Mouse (Mus musculus): ENCODE measurements around the gene Snapc2. TPM values are rescaled to one million over a fixed set of nuclear protein-coding genes. Genes with fewer than 3 reads are reported as not detected.

Snapc2 gene
- polyA plus RNA-seq, 1 experiment from 2014 or later: 64.7 TPM

DNA sequence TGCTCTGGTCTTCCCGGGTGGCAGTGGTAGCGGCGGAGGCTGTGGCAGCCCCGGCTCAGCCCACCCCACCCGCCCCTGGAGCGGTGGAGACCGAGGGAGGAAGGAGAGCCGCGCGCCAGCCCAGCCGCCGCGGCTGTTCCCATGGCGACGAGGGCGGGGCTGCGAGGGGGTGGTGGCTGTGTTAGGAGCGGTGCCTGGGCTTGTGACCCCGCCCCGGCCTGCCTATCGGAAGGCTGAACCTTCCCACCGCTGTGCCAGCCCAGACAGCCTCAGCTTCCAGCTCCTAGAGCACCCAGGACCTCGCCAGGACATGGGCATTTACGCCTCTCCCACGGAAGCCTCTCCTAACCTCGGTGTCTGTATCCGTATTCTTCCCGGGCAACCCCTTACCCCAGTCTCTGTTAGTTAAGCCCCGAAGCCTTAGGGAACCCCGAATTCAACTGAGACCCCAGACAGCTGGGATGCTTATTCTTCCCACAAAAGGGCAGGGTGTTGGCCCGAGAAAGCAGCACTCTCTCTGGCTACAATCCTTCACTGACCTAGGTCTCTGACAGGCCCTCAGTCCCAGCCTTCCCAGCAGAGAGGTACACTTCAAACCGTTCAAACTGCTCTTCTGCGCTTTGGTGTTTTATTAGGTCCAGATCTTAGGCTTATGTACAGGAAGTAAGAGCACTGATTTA is 6.4 kb downstream of the Snapc2 start, which contains the start of gene Ctxn1:
Gene Ctxn1, minus strand, starts transcription at position 150 of the 680 bp plus-strand sequence.
- Histone ChIP-seq H3K9me3 (no peaks in the 10 kb centered on the region), H3K4me3 (peak within 1 kb of the TSS; percentile 93), H3K36me3 (replicated peaks) (peaks cover 86% of the 10 kb centered on the region), H3K27me3 (ENCODE audit: poor library complexity, severe bottlenecking) (no peaks in the 10 kb centered on the region), H3K27ac (peak within 1 kb of the TSS; percentile 98), H3K4me1 (peaks cover 39% of the 10 kb centered on the region)
- peak; percentile 96 for DNase-seq (ENCODE audit: extremely low spot score, low spot score)
- WGBS: 6% methylated on average over 30 of the region's 33 CpGs

DNA sequence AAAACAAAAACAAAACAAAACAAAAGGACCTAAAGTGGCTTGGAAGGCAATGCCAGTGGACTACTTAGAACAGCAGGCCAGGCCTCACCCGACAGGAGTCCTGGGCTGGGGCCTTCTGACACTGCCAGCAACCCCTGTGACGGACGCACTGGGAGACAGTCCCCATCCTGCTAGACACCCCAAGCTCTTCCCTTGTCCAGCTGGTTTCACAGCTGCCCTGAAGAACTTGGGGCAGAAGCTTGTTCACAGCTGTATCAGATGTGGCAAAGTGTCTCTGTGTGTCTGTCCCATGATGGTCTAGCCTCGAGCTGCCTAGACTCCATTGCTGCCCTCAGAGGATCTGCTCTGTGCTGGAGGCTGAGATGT is 6.9 kb downstream of the Snapc2 start:
- DNase-seq (ENCODE audit: extremely low spot score, low spot score): no peak
- H3K36me3 ChIP-seq (replicated peaks): peaks cover 86% of the 10 kb centered on the region
- no peaks in the 10 kb centered on the region for H3K9me3 ChIP-seq
- WGBS: 91% methylated on average over 4 of the region's 4 CpGs
- peak overlapping the region; percentile 98 for H3K27ac ChIP-seq
- peak overlapping the region; percentile 93 for H3K4me3 ChIP-seq
- H3K27me3 ChIP-seq (ENCODE audit: poor library complexity, severe bottlenecking): no peaks in the 10 kb centered on the region
- peaks cover 36% of the 10 kb centered on the region for H3K4me1 ChIP-seq

DNA sequence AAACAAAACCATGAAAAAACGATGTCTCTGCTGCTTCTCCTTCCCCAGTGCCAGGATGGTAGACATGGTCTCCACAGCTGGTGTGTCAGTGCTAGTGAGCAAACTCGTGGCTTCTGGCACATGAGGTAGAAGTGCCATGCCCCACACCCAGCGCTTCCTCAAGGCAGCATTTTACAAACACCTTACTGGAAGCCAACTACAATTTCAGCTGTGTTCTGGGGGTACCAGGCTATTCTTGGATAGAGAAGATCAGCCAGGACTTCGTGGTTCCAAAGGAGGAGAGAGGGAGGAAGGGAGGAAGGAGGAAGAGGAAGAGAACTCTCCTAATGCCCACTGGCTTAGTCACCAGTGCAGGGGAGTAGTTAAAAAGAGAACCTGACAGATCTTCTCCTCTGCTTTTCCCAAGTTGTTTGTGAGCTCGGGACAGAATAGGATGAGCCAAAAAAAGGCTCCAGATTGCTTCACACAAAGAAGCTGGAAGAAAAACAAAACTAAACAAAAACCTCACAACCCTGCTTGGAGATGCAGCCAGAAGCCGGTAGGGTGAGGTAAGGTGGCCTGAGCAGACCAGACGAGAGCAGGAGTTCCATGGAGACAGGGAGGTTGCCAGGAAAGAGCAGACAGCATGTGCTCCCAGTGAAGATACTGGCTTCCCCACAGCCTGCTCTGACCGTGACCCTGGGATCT is 10.4 kb downstream of the Snapc2 start:
- no peaks in the 10 kb centered on the region for H3K27me3 ChIP-seq (ENCODE audit: poor library complexity, severe bottlenecking)
- no peaks in the 10 kb centered on the region for H3K9me3 ChIP-seq
- 90% methylated on average over 8 of the region's 8 CpGs for WGBS
- no peak for DNase-seq (ENCODE audit: extremely low spot score, low spot score)
- H3K4me1 ChIP-seq: peaks cover 18% of the 10 kb centered on the region
- H3K27ac ChIP-seq: no peak overlapping the region
- peaks cover 89% of the 10 kb centered on the region for H3K36me3 ChIP-seq (replicated peaks)
- H3K4me3 ChIP-seq: no peak overlapping the region

DNA sequence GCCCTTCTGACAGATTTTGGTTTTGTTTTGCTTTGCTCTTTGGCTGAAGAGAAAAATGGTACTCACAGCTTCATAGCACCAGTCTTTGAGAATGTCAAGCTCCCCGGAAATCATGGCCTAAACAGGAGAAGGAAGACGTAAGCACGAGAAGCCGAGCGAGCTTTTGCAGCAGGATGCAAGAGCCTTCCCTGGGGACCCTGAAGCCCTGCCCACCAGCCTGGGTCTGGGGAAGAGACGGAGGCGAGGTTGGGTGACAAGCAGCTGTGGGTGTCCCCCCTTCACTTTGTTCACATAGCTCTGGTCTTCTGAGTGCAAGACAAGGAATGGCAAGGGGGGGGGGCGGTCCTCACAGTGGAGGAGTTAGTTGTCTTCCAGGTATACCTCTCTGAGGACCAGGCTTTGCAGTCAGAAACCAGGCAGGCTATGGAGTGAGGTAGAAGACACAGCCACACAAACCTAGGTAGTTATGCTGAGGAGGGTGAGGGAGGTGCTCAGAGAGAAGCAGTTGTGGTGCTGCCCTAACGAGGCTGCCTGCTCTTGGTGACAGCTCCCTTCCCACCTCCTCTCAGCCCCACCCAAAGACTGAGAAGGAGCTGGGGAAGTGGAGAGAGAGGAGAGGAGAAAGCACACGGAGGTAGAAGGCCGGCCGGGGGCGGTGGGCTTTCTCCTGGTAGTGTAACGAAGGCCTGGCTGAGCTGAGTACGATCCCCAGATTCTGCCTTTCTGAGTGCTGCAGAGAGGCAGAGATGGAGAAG is 12.5 kb downstream of the Snapc2 start:
- H3K27me3 ChIP-seq (ENCODE audit: poor library complexity, severe bottlenecking): no peaks in the 10 kb centered on the region
- DNase-seq (ENCODE audit: extremely low spot score, low spot score): no peak
- H3K9me3 ChIP-seq: no peaks in the 10 kb centered on the region
- peaks cover 100% of the 10 kb centered on the region for H3K36me3 ChIP-seq (replicated peaks)
- WGBS: 94% methylated on average over 15 of the region's 15 CpGs
- no peak overlapping the region for H3K27ac ChIP-seq
- H3K4me1 ChIP-seq: no peaks in the 10 kb centered on the region
- no peak overlapping the region for H3K4me3 ChIP-seq

DNA sequence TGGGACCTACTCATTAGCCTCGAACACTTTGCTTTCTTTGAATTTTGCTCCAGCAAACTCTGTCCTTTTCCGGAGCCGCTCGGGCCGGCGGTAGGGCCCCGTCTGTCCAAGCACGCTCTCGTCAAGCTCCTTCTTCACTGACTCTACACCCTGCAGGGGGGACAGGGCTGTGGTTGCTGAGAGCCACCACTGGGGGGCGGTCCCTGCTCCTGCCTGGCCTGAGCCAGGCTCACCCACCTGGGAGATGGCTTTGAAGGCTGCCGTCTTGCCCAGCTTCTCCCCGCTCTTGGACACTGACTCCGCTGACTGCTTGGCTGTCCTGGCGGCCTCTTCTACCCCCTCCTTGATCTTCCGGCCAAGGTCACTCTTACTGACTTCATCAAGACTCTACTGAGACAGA is 14.7 kb downstream of the Snapc2 start:
- H3K4me3 ChIP-seq: no peak overlapping the region
- no peaks in the 10 kb centered on the region for H3K27me3 ChIP-seq (ENCODE audit: poor library complexity, severe bottlenecking)
- no peak for DNase-seq (ENCODE audit: extremely low spot score, low spot score)
- no peaks in the 10 kb centered on the region for H3K4me1 ChIP-seq
- peaks cover 99% of the 10 kb centered on the region for H3K36me3 ChIP-seq (replicated peaks)
- H3K27ac ChIP-seq: no peak overlapping the region
- H3K9me3 ChIP-seq: no peaks in the 10 kb centered on the region
- WGBS: 82% methylated on average over 15 of the region's 15 CpGs

DNA sequence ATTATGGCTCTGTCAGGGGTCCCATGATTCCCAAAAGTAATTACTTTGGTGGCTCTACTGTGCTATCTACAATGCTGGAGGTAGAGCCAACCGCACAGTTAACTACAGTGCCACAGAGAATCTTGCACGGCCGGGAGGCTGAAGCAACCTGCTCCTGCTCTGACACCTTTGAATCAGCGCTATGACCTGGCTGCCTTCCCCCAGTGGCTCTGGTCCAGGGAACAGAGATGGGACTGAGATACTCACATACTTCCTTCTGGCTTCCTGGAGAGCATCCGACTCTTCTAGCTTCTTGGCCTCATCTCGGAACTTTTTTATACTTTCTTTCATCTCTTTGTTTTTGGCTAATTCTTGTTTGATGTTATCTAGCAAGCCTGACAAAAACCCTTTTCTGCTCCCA is 16.7 kb downstream of the Snapc2 start:
- H3K4me3 ChIP-seq: no peak overlapping the region
- H3K9me3 ChIP-seq: no peaks in the 10 kb centered on the region
- H3K36me3 ChIP-seq (replicated peaks): peaks cover 97% of the 10 kb centered on the region
- no peaks in the 10 kb centered on the region for H3K27me3 ChIP-seq (ENCODE audit: poor library complexity, severe bottlenecking)
- H3K4me1 ChIP-seq: peaks cover 5% of the 10 kb centered on the region
- DNase-seq (ENCODE audit: extremely low spot score, low spot score): no peak
- no peak overlapping the region for H3K27ac ChIP-seq
- 93% methylated on average over 6 of the region's 6 CpGs for WGBS

DNA sequence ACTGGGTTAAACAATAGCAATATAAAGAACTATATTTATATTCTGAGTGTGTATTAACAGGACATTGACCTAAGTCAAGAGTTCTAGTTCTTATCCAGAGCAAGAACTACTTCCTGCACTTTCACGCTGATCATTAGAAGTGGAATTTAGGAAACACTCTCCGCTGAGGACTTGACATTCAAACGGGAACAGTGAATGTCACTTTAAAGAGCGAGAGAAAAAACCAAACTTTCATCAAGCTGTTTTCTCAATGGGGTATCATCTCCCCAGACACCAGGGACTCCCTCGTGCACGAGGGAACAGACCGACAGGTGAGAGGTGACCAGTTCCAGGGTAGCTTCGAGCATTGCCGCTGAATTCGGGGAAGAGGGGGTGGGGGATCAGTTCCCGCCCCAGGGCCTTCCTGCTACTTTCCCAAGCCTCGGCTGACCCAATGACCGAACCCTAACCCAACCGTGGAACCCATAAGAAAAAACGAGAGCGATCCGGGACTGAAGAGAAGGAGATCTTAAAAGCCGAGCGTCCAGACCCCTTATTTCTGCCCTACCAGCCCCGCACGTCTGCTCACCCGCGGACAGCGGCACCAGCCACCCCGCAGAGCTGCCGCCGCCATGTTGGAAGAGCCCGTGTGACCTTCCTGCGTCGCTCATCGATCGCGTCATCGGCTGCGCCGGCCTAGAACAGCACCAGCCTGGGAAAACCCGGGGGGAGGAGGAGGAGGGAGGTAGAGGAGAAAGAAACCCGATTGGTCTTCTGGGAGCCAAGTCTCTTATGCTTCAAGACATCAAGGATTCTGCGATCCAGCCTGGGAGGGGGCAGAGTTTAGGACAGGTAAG is 22.6 kb downstream of the Snapc2 start, which contains the start of gene Timm44:
Gene Timm44, minus strand, starts transcription at position 639 of the 836 bp plus-strand sequence.
- Histone ChIP-seq H3K4me1 (peaks cover 16% of the 10 kb centered on the region), H3K36me3 (replicated peaks) (peaks cover 38% of the 10 kb centered on the region), H3K9me3 (no peaks in the 10 kb centered on the region), H3K4me3 (peak within 1 kb of the TSS; percentile 87), H3K27ac (peak within 1 kb of the TSS; percentile 93), H3K27me3 (ENCODE audit: poor library complexity, severe bottlenecking) (no peaks in the 10 kb centered on the region)
- under 1% methylated on average over 39 of the region's 39 CpGs for WGBS
- DNase-seq (ENCODE audit: extremely low spot score, low spot score): peak; percentile 93

DNA sequence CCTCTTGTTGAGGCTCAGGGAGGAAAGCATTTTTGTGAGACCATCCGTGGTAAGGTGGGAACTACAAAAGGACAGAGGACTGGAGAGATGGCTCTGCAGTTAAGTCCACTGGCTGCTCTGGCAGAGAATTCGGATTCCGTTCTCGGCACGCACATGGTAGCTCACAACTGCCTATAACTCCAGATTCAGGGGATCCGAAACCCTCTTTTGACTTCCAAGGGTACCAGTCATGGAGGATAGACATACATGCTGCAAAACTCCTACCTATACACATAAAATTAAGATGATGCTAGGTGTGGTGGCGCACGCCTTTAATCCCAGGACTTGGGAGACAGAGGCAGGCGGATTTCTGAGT is 23.2 kb downstream of the Snapc2 start:
- H3K4me3 ChIP-seq: peak overlapping the region; percentile 87
- DNase-seq (ENCODE audit: extremely low spot score, low spot score): no peak
- H3K27ac ChIP-seq: peak overlapping the region; percentile 93
- H3K9me3 ChIP-seq: no peaks in the 10 kb centered on the region
- H3K27me3 ChIP-seq (ENCODE audit: poor library complexity, severe bottlenecking): no peaks in the 10 kb centered on the region
- H3K36me3 ChIP-seq (replicated peaks): peaks cover 32% of the 10 kb centered on the region
- 34% methylated on average over 9 of the region's 9 CpGs for WGBS
- peaks cover 16% of the 10 kb centered on the region for H3K4me1 ChIP-seq

DNA sequence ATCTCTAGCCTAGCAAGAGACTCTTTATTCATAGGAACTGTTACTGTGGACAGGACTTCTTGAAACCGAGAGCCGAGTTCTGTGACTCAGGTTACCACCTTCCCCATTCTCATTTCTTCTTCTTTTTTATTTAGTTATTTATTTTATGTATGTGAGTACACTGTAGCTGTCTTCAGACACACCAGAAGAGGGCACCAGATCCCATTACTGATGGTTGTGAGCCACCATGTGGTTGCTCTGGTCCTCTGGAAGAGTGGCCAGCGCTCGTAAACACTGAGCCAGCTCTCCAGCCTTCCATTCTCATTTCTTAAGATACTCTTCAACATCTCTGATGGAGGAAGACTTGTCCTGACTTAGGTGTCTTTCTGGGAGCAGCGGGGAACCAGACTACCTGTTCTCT is 39.9 kb downstream of the Snapc2 start:
- peaks cover 100% of the 10 kb centered on the region for H3K36me3 ChIP-seq (replicated peaks)
- WGBS: 92% methylated on average over 5 of the region's 5 CpGs

DNA sequence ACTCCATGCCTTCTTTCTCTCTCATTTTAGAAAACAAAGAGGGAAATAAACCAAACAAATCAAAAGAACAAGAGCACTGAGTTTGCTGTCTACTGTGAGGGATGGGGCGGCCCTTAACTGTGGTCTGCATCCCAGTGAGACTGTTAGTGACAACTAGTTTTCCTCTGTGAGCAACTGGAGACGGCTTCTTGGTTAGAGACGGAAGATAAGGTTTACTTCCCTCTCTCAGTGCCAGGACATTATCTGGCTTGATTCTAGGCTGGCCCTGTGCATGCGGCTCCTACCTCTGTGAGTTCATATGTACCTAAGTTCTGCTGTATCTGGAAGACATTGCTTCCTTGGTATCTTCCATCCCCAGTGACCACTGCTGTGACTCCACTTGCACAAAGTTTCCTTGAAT is 44.9 kb downstream of the Snapc2 start:
- WGBS: 98% methylated on average over 4 of the region's 4 CpGs

More for the DNA sequence above, 39.9 kb downstream of the Snapc2 start:
- H3K4me3 ChIP-seq: no peak overlapping the region
- H3K27ac ChIP-seq: no peak overlapping the region
- no peaks in the 10 kb centered on the region for H3K4me1 ChIP-seq
- H3K27me3 ChIP-seq (ENCODE audit: poor library complexity, severe bottlenecking): no peaks in the 10 kb centered on the region
- H3K9me3 ChIP-seq: no peaks in the 10 kb centered on the region
- DNase-seq (ENCODE audit: extremely low spot score, low spot score): no peak

DNA sequence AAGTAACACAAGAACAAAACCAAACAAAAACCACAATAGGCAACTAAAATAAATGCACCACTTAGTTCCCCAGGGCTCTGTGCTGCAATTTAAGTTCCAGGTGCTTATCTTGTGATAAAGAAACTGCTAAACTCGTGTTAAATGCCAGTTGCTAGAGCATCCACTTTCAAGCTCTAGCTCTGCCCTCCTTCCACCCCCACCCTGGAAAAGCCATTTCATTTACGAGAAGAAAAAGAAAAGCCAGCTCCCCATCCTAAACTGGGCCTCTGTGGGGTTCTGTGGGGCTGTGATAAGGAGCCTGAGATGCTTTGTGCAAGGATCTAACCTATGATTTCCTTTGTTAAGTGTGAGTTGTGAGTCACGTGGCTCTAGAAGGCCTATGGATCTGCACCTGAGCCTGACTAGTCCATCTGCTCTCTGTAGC is 51.3 kb downstream of the Snapc2 start:
- Histone ChIP-seq H3K27me3 (ENCODE audit: poor library complexity, severe bottlenecking) (no peaks in the 10 kb centered on the region), H3K9me3 (no peaks in the 10 kb centered on the region), H3K4me1 (no peaks in the 10 kb centered on the region), H3K36me3 (replicated peaks) (peaks cover 100% of the 10 kb centered on the region), H3K4me3 (no peak overlapping the region), H3K27ac (no peak overlapping the region)
- 88% methylated on average over 3 of the region's 3 CpGs for WGBS
- no peak for DNase-seq (ENCODE audit: extremely low spot score, low spot score)

More for the DNA sequence above, 44.9 kb downstream of the Snapc2 start:
- Histone ChIP-seq H3K27ac (no peak overlapping the region), H3K27me3 (ENCODE audit: poor library complexity, severe bottlenecking) (no peaks in the 10 kb centered on the region), H3K36me3 (replicated peaks) (peaks cover 100% of the 10 kb centered on the region), H3K4me3 (no peak overlapping the region), H3K4me1 (no peaks in the 10 kb centered on the region), H3K9me3 (no peaks in the 10 kb centered on the region)
- DNase-seq (ENCODE audit: extremely low spot score, low spot score): no peak

All from forebrain, embryonic 10.5 days (tissue).